Mouse (Mus musculus) adrenal gland, postnatal 25 days (tissue): ENCODE data around the gene Zfp60. TPM values are rescaled to one million over a fixed set of nuclear protein-coding genes. Genes with fewer than 3 reads are reported as not detected.
"Not testable (repeated sequence)": the region's sequence is repeated elsewhere in the genome, so short reads cannot be mapped to it uniquely, and the experiment has no call there.

Experiments used
- DNase-seq: peaks from one replicate; pipeline ENCODE4 v3.0.0; 2021; ENCODE audit warnings: mixed read lengths
- total RNA-seq: library from RNA; stranded (reverse); gene quantifications from 2 replicates; pipeline ENCODE4 v1.2.3, GENCODE M21; 2021

Gene Zfp60
- total RNA-seq, 1 experiment from 2014 or later: 18.6 TPM

DNA sequence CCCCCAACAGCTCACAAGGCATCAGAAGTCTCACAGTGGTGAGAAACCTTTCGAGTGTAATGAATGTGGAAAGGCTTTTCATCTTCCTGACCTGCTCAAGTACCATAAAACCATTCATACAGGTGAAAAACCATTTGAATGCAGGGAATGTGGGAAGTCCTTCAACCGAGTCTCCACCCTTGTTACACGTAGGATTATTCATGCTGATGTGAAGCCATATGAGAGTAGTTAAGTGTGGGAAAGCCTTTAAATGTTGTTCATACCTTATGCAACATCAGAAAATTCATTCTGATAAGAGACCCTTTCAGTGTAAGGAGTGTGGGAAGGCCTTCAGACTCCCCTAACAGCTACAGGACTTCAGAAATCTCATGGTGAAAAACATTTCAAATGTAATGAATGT lies 62.7 kb downstream of the Zfp60 start:
- DNase-seq: not testable (repeated sequence)

GRCm38 (mm10) chr7:27794566-27794965 lies 63.4 kb downstream of the Zfp60 start:
- no peak for DNase-seq

DNA sequence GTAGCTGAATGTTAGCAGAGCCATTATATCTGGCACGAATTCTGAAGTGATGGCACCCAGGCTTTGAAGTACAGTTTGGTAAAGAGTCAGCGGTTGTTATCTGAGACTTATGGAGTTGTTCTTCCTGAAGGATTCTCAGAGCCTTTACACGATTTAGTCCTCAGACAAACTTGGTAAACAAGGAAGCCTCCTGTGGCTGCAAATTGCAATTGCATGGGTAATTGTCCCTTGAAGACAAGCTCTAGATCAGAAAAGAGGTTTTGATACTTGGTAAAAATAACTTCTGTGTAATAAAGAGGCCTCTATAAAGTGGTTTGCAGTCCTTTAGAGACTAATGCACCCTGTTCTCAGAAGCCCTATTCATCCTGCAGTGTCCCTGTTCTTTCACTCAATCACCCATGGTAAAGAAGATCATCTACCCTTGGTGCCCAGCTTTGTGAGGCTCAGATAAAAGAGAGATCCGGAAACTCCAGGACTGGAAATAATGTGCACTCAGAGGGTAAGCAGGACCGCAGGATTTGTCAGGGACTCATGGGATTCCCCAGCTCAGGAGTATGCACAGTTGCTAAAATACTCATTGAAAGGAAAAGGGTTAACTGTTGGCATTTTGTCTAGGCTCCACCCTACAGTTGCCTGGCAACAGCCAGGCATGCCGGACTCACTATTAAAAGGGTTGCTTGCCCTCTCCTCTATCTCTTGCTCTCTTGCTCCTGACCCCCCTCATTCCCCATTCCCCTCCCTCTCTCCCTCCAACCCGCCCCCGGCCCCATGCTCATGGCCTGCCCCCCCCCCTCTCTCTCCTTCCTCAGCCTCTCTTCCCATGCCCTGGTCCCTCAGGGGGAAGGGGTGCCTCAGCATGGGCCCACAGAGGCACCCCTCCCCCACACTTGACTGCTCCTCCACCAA lies 67.0 kb downstream of the Zfp60 start:
- no peak for DNase-seq

DNA sequence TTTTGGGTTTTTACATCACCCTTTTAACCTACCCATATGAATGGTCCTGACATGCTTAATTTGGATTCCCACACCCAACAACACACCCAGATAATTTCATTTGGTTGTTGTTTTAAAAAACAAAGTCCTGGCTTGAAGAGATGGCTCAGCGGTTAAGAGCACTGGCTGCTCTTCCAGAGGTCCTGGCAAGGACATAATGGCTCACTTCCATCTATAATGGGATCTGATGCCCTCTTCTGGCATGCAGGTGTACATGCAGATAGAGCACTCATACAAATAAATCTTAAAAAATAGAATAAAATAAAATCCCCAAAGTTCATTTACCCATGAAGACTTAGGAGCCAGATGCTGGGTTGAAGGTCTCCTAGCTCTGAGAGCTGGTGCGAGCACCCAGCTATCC lies 69.9 kb downstream of the Zfp60 start:
- no peak for DNase-seq

DNA sequence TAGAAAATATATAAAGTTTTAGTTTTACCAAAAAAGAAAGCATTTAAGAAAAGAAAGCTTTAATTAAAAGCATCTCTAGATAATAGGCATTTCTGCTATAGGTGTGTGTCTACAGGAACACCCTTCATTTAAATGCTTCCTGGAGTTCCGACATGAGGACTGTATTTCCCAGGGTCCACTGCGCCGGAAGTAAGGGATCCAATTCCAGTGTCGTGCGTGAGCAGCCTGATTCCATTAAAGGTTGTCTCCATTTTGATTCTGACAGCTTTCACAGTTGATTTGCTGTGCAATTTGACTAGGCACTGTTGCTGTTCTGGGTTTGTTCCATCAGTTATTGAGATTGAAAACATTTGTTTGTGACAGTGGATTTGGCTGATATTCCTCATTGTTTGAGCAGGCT lies 71.8 kb downstream of the Zfp60 start:
- no peak for DNase-seq

Other genes with a start within 250 kb of the Zfp60 start
- 24.1 and 26.7 TPM in 2 replicates for gene Sertad1, start 244.5 kb upstream of the Zfp60 start, total RNA-seq
- gene Prx, start 232.1 kb upstream of the Zfp60 start, total RNA-seq: 2.6 and 2.7 TPM in 2 replicates
- 0.88 TPM in 1 of 2 replicates, not detected in the other for gene Hipk4, start 208.1 kb upstream of the Zfp60 start, total RNA-seq
- gene Pld3, start 178.2 kb upstream of the Zfp60 start, total RNA-seq: 108 and 114 TPM in 2 replicates
- 16.9 and 18.0 TPM in 2 replicates for gene 2310022A10Rik, start 178.2 kb upstream of the Zfp60 start, total RNA-seq
- gene Akt2, start 139.8 kb upstream of the Zfp60 start, total RNA-seq: 150 and 209 TPM in 2 replicates
- gene Ttc9b, start 77.5 kb upstream of the Zfp60 start, total RNA-seq: not detected in 2 replicates
- 27.2 and 30.2 TPM in 2 replicates for gene Map3k10, start 56.8 kb upstream of the Zfp60 start, total RNA-seq
- gene Zfp607b, start 42.0 kb upstream of the Zfp60 start, total RNA-seq: 0.81 and 1.3 TPM in 2 replicates
- gene Zfp626, start 75.8 kb downstream of the Zfp60 start, total RNA-seq: 6.0 and 10.8 TPM in 2 replicates
- gene Zfp59, start 107.2 kb downstream of the Zfp60 start, total RNA-seq: 4.2 TPM in 2 replicates
- gene Zfp607a, start 126.1 kb downstream of the Zfp60 start, total RNA-seq: 7.2 and 8.0 TPM in 2 replicates
- 12.5 and 18.5 TPM in 2 replicates for gene Zfp974, start 198.1 kb downstream of the Zfp60 start, total RNA-seq
- gene Zfp780b, start 247.8 kb downstream of the Zfp60 start, total RNA-seq: 12.5 and 14.7 TPM in 2 replicates